Mouse (Mus musculus): ENCODE results near the gene Pdzk1.

The Pdzk1 gene

DNA sequence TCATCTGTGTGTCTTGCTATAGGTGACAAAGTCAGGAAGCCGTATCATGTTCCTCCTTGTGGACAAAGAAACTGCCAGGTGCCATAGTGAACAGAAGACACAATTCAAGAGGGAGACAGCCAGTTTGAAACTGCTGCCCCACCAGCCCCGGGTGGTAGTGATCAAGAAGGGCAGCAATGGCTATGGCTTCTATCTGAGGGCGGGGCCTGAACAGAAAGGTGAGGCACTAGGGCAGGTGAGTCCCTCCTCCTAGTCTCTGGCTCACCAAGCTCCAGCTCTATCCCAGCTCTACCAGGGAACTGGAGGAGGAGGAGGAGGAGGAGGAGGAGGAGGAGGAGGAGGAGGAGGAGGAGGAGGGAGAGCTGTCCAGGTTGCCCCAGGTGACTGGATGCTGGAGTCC is 26.7 kb downstream of the Pdzk1 start:
- TF ChIP-seq GATA4 (IDR thresholded peaks at IDR 0.05; ENCODE audit: insufficient replicate concordance, low read length): no peak

DNA sequence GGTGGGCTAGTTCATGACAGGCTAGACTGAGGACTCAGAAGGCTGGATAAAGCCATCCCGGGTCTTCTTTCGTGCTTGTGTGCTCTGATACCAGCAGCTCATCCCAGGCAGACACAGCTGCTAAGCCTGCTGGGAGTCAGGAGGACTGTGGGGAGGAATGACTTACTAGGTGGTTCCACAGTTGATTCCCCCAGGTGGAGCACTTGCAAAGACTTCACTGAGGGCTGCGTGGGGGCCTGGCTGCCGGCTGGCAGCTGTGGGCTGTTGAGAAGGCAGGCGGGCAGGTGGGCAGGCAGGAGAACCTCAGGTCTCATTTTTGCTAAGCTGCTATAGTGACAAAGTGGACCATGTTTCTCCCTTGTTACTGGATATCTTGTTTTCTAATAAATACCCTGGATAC is 31.4 kb downstream of the Pdzk1 start:
- TF ChIP-seq GATA4 (IDR thresholded peaks at IDR 0.05; ENCODE audit: insufficient replicate concordance, low read length): no peak

DNA sequence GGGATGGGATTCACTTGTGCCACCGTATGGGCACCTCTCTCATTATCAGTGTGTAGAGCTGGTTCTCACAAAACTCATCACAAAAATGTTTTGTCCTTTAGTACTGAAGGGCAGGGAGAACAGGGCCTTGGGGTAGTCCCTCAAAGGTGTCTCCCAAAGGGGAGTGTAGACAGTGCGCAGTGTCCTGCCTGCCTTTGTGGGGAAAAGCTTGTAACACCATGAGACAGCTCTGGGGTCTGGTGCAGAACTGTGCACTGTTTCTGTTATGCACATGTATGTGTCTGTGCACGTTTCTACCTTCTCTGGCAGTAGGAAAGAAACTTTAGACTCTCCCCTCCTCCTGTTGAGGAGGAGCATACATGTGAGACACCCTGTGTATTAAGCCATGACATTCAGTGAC is 38.8 kb downstream of the Pdzk1 start:
- TF ChIP-seq GATA4 (IDR thresholded peaks at IDR 0.05; ENCODE audit: insufficient replicate concordance, low read length): no peak

DNA sequence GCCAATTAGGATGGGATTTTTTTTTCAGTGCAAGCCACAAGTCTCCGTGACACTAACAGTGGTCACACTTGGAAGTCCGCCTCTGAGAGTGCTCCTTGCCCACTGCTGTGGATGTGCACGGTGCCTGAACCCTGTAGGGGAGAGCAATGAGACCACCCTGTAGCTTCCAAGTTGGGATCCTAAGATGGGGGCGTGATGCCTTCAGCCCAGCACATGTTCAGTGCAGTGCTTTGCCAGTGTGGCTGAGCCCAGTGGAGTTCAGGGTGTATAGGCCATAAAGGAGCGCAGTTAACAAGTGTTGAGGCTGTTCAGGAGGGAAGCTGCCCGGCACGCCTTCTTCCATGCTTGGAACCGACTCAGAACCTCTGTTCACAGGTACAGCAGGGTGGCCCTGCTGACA is 39.5 kb downstream of the Pdzk1 start:
- no peak for TF ChIP-seq GATA4 (IDR thresholded peaks at IDR 0.05; ENCODE audit: insufficient replicate concordance, low read length)

DNA sequence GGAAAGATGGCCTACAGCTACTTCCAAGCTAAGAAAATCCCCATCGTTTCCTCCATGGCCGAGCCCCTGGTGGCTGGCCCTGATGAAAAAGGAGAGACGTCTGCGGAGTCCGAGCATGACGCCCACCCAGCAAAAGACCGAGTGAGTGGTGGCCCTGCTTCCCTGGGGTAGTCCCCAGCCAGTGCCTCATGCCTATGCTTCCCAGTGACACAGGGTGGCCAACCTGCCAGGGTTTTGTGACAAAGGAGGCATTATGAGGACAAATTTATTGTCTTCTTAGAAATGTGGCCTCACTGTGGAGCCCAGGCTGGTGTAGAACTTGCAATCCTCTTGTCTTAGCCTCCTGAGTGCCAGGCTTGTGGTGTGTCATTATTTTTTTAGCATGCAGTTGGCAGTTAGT is 40.0 kb downstream of the Pdzk1 start:
- TF ChIP-seq GATA4 (IDR thresholded peaks at IDR 0.05; ENCODE audit: insufficient replicate concordance, low read length): no peak

- TF ChIP-seq GATA4 (IDR thresholded peaks at IDR 0.05; ENCODE audit: insufficient replicate concordance, low read length): no peak
These were observed 41.2 kb downstream of the Pdzk1 start for GRCm38 (mm10) chr3:96870270-96870669.

DNA sequence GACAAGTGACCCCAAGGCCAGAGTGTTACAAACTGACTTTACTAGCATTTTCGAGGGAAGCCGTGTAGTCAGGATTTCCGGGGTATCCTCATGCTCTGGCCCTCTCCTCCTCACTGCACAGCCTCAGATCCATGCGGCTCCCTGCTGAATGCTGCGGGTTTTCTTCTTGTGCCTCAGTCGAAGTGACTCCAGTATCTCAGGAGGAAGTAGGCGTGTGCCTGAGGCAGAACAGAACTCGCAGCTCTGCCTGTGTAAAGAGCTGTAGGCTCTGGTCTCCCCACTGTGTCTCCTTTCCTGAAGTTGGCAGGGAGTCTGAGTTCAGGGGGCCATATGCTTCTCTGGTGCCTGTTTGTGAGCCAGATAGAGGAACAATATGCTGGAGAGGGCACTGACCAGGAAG is 42.0 kb downstream of the Pdzk1 start:
- no peak for TF ChIP-seq GATA4 (IDR thresholded peaks at IDR 0.05; ENCODE audit: insufficient replicate concordance, low read length)

DNA sequence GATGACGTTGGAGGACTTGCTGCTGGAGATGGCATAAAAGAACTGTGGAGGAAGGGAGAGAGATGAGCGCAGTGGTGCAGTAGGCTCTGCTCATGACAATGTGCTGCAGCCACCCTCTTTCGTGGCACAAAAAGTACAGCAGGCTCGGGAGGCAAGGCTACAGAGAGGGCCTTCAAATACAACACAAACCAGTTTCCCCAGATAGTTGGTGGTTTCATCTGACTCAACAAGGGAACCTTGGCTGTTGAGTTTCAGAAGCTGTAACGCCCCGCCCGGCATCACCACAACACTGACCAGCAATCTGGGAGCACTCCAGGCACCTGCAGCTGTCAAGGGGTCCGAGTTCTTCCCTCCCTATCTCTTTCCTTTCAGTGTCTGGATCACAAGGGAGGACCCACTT is 43.4 kb downstream of the Pdzk1 start:
- no peak for TF ChIP-seq GATA4 (IDR thresholded peaks at IDR 0.05; ENCODE audit: insufficient replicate concordance, low read length)

- TF ChIP-seq GATA4 (IDR thresholded peaks at IDR 0.05; ENCODE audit: insufficient replicate concordance, low read length): no peak
These were observed 45.9 kb downstream of the Pdzk1 start for GRCm38 (mm10) chr3:96874808-96875571.

DNA sequence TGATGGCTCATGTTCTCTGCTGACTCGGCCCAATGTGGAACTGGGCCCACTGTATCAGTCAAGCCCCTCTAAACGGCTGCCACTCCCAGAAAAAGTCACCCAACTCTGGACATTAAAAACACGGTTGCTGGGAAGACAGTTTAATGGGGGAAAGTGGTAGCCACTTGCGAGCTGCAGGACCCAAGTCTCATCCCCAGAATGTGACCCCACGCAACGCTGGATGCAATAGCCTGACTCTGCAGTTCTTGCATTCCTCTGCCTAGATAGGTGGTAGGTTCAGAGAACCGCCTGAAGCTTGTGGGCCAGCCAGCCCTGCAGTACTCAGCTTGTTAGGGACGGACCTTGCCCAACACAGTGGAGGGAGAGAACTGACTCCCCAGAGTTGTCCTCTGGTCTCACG is 50.5 kb downstream of the Pdzk1 start:
- TF ChIP-seq GATA4 (IDR thresholded peaks at IDR 0.05; ENCODE audit: insufficient replicate concordance, low read length): no peak

DNA sequence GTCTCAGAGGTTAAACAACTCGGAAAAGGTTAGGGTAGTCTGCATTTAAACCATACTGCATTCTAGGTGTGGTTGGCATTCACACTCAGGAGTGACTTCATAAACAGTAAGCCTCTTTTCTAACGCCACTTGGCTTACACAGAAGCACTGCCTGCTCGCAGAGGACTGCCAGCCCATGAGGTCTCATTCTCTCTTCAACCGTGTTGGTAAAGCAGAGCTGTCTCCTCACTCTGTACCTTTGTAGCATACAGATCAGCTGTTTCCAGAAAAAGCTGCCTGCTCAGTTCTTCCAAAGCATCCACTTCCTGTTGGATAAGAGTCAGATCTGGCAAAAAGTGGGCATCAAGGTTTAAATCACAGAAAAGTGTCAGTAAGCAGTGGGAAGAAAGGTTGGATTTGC is 51.3 kb downstream of the Pdzk1 start:
- no peak for TF ChIP-seq GATA4 (IDR thresholded peaks at IDR 0.05; ENCODE audit: insufficient replicate concordance, low read length)

DNA sequence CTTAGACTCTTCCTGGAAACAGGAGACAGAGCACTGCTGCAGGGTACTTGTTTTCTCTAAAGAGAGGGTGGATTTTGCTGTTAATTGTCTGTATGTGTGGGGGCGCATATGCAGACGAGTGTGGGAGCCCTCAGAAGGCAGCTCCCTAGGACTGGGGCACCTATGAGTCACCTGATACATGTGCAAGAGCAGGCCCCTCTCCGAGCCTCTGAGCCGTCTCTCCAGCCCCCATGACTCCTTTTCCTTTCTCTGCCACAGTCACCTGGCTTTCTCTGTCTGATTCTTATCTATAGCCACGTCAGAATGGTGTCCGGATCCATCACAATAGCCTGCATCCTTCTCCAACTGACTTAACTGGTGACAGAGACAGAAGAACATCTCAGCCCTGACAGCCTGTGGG is 52.5 kb downstream of the Pdzk1 start:
- TF ChIP-seq GATA4 (IDR thresholded peaks at IDR 0.05; ENCODE audit: insufficient replicate concordance, low read length): no peak

DNA sequence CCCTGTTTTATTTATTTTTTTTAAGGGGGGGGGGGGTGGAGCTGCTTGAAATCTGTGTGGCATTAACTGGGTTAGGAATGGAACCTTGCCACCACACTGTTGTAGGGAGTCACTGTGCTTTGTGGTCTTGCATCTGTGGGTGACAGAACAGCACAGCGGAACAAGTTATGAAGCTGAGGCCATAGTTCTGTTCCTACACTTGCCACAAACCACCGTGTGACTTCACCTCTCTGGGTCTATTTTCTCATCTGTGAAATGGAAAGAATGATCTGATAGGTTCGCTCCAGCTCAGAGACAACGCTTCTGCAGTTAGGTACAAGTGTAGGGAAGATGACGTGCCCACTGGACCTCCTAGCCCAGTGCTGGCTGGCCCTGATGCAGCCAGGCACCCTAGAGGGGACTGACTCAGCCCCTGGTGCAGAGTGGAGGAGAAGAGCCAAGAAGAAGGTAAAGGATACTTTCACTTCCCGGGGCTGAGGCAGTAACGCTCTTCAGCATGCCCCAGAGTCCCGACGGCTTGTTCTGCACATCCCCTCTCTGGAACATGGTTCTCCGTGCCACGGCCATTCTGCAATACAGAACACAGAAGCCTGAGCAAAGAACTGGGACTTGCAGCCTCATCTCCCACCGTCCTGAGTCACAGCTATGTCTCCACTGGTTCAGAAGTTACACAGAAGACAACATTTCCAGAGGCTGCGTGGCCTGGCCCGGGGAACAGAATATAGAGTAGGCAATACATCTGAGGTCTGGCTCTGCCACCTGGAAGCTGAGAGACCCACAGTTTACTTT is 53.2 kb downstream of the Pdzk1 start:
- no peak for TF ChIP-seq GATA4 (IDR thresholded peaks at IDR 0.05; ENCODE audit: insufficient replicate concordance, low read length)

- no peak for TF ChIP-seq GATA4 (IDR thresholded peaks at IDR 0.05; ENCODE audit: insufficient replicate concordance, low read length)
These were observed 54.6 kb downstream of the Pdzk1 start for GRCm38 (mm10) chr3:96883690-96884089.

GRCm38 (mm10) chr3:96902336-96902999 is 73.4 kb downstream of the Pdzk1 start:
- no peak for TF ChIP-seq GATA4 (IDR thresholded peaks at IDR 0.05; ENCODE audit: insufficient replicate concordance, low read length)

DNA sequence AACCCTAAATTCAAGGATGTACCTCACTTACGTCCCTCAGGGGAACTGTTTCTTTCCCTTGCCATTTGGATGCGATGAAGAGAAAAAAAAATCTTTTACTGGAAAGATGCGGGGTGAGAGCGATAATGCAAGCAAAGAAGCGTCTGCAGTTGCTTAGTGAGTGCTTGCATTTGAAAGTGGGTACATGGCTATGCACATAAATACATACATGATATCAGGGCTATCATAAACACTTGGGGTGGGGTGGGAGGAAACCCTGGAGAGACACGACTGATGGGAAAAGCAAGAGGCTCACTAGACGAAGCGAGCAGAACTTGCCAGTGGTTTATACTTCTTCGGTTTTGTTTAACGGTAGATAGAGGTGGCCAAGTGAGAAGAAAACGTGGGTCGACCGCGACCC is 75.3 kb downstream of the Pdzk1 start, which contains the start of gene Gja5:
TSS of gene Gja5 (plus strand) at position 301 of the 400 bp plus-strand sequence.
- no peak for TF ChIP-seq GATA4 (IDR thresholded peaks at IDR 0.05; ENCODE audit: insufficient replicate concordance, low read length)
